Mouse (Mus musculus) forebrain, embryonic 15.5 days (tissue): ENCODE measurements at regions not wholly inside any gene's neighbourhood (a gene's known extent, or its start where the extent isn't known, plus 50 kb on each side); places are given as distances from the start of the nearest gene placed in this dataset.

Experiments
- ATAC-seq: fragments of 200-750 bp; cut with Nextera tagmentation; replicated peaks from 2 replicates; pipeline ENCODE4 v1.8.0; 2017; ENCODE audit warnings: mild to moderate bottlenecking, moderate TSS enrichment, moderate library complexity
- H3K27ac ChIP-seq: fragments of 300-500 bp; sonication (generic); replicated peaks from 2 replicates; pipeline ENCODE4 v1.5.1; 2015; ENCODE audit warnings: mild to moderate bottlenecking, inconsistent platforms
- H3K27me3 ChIP-seq: fragments of 300-500 bp; sonication (generic); 2 replicates; pipeline ENCODE4 v1.6.1; 2015; ENCODE audit warnings: inconsistent platforms
- H3K36me3 ChIP-seq: fragments of 300-500 bp; sonication (generic); 2 replicates; pipeline ENCODE4 v1.6.1; 2015; ENCODE audit warnings: mild to moderate bottlenecking, inconsistent platforms
- H3K4me1 ChIP-seq: fragments of 300-500 bp; sonication (generic); 2 replicates; pipeline ENCODE4 v1.6.1; 2015; ENCODE audit warnings: inconsistent platforms
- H3K4me2 ChIP-seq: fragments of 300-500 bp; sonication (generic); replicated peaks from 2 replicates; pipeline ENCODE4 v1.6.1; 2015; ENCODE audit warnings: mild to moderate bottlenecking, inconsistent platforms
- H3K4me3 ChIP-seq: fragments of 300-500 bp; sonication (generic); 2 replicates; pipeline ENCODE4 v1.5.1; 2015; ENCODE audit warnings: mild to moderate bottlenecking, inconsistent platforms
- H3K9ac ChIP-seq: fragments of 300-500 bp; sonication (generic); replicated peaks from 2 replicates; pipeline ENCODE4 v1.6.1; 2015; ENCODE audit warnings: mild to moderate bottlenecking, inconsistent platforms
- H3K9me3 ChIP-seq: fragments of 300-500 bp; sonication (generic); 2 replicates; pipeline ENCODE4 v1.6.1; 2016; ENCODE audit warnings: inconsistent platforms
- WGBS: fragments of 180-500 bp; shearing (Covaris S2); methylation state at CpG from one replicate; pipeline ENCODE4 v1.1.7; 2015; ENCODE audit warnings: mixed read lengths; 5-methylcytosine and 5-hydroxymethylcytosine counted together

DNA sequence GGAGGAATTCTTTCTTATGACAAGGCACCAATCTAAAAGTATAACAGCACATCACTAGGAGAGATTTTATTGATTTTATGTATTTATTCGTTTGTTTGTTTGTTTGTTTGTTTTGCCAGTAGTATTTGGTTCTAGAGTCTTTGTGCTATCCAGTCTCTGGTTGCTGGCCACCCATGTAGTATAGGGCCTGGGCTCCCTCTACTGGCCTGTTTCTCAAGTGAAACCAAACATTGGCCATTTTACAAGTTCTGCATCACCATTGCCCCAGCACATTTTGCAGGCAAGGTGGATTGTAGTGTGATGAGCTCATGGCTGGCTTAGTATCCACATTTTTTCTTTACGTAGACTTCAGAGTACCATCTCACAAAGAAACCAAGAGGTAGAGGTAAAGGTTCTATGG, 376.9 kb upstream of the Luzp2 start:
- H3K4me3 ChIP-seq = no peak overlapping the region
- no peaks in the 10 kb centered on the region for H3K36me3 ChIP-seq
- ATAC-seq = 0 out of 2 replicates have a peak, but pooled peaks have one; percentile 41
- H3K27me3 ChIP-seq = no peaks in the 10 kb centered on the region
- no peak overlapping the region for H3K27ac ChIP-seq
- no peaks in the 10 kb centered on the region for H3K9me3 ChIP-seq
- 54% methylated on average over 2 of the region's 2 CpGs for WGBS
- H3K4me2 ChIP-seq = no peak overlapping the region
- no peaks in the 10 kb centered on the region for H3K4me1 ChIP-seq
- no peak overlapping the region for H3K9ac ChIP-seq

DNA sequence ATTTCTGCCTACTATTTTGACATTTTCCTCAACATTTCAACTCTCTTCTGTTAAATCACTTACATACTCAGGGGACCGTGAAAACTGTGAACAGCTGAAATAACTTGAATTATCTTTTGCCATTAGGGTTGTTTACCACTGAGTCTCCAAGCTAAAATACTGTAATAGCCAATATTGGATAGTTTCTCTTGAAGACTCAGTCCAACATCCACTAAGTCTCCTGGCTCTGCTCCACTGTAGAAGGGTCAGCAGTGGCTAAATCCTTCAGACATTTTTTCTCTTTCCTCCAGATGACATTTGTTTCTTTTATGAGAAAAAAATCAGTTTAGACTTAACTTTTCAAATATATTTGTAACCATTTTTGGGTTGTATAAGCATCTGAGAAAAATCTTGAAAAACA, 344.0 kb upstream of the Luzp2 start:
- H3K4me2 ChIP-seq = no peak overlapping the region
- no peaks in the 10 kb centered on the region for H3K36me3 ChIP-seq
- no peak overlapping the region for H3K9ac ChIP-seq
- H3K27me3 ChIP-seq = no peaks in the 10 kb centered on the region
- no peak overlapping the region for H3K27ac ChIP-seq
- H3K4me3 ChIP-seq = no peak overlapping the region
- H3K9me3 ChIP-seq = no peaks in the 10 kb centered on the region
- no peaks in the 10 kb centered on the region for H3K4me1 ChIP-seq
- WGBS = 89% methylated on average over 1 of the region's 1 CpGs
- no peak for ATAC-seq

DNA sequence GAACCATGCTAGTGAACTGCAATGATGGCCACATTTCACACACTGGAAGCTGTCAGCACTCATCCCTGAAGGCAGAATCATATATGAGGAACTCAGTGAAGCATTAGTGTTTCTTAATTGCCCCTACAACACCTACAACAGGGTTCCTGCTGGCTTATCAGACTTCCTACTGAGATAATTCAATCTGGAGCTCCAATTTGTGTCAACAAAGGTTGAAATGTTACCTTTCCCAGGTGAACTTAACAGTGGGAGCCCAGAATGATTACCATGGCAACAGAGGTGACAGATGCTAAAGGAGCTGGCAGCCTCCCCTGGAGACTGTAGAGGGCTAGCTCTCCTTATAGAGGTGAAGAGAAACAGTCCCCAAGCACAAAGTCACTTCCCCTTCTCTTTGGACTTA, 330.1 kb upstream of the Luzp2 start:
- no peak overlapping the region for H3K4me3 ChIP-seq
- ATAC-seq = 0 out of 2 replicates have a peak, but pooled peaks have one; percentile 19
- H3K9ac ChIP-seq = no peak overlapping the region
- no peak overlapping the region for H3K27ac ChIP-seq
- H3K9me3 ChIP-seq = no peaks in the 10 kb centered on the region
- H3K36me3 ChIP-seq = no peaks in the 10 kb centered on the region
- no peaks in the 10 kb centered on the region for H3K4me1 ChIP-seq
- H3K27me3 ChIP-seq = no peaks in the 10 kb centered on the region
- H3K4me2 ChIP-seq = no peak overlapping the region

DNA sequence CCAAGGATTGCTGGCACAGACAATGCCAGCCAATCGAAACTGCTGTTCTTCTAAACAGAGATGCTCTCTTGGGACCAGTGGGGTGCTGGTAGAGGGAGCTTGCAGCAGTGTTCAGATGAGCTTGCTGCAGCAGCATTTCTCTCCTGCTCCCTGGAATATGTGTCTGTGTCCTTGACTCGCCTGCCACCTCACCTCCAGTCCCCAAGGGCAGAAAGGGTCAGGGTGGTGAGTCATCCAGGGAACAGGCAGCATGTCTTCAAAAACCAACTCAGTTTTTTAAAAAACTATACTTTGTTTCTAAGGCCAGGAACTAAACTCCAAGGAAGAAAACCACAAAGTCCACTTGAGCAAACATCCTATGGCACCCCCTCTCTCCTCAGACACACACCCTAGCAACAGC, 328.3 kb upstream of the Luzp2 start:
- H3K9me3 ChIP-seq = no peaks in the 10 kb centered on the region
- no peak overlapping the region for H3K4me3 ChIP-seq
- 61% methylated on average over 2 of the region's 2 CpGs for WGBS
- H3K9ac ChIP-seq = no peak overlapping the region
- no peak overlapping the region for H3K4me2 ChIP-seq
- no peak overlapping the region for H3K27ac ChIP-seq
- H3K36me3 ChIP-seq = no peaks in the 10 kb centered on the region
- no peaks in the 10 kb centered on the region for H3K4me1 ChIP-seq
- ATAC-seq = no peak
- no peaks in the 10 kb centered on the region for H3K27me3 ChIP-seq

DNA sequence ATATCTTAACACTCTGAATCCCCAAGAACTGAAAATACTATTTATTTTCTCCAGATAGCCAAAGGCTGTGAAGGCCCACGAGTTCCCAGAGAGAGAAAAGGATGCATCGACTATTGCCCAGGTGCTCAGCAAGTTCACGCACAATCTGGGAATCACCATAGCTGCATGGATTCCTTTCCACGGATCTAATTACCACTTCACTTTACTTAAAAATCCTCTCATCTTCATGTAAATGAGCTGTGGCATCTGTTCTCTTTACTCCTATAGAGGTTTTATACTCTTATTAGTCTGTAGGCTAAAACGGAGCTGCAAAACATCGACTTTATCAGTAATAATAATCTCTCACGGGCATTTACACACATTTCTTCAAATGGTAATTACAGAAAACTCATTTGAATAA, 299.6 kb upstream of the Luzp2 start:
- H3K4me3 ChIP-seq = no peak overlapping the region
- H3K36me3 ChIP-seq = no peaks in the 10 kb centered on the region
- no peak overlapping the region for H3K4me2 ChIP-seq
- no peak for ATAC-seq
- WGBS = 38% methylated on average over 7 of the region's 7 CpGs
- no peak overlapping the region for H3K9ac ChIP-seq
- peaks cover 7% of the 10 kb centered on the region; the same call in 1 of the 2 replicates for H3K4me1 ChIP-seq
- H3K9me3 ChIP-seq = no peaks in the 10 kb centered on the region
- no peaks in the 10 kb centered on the region for H3K27me3 ChIP-seq
- H3K27ac ChIP-seq = no peak overlapping the region

DNA sequence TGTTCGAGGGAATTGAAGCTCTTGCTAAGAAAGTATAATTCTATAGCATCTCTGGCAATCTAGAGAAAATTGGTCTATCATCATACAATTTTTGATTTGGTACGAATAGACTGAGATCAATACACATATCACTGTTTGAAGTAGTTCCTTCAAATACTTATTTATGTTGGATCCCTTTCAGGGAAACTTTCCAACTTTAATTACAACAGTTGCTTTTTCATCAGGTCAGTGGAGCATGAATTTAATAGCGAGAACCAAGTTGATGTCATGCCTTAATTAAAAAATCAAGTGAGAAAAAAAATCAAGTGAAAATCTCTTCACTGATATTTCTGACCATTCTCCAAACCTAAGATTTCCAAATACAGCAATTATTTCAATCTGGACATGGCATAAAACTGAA, 277.9 kb upstream of the Luzp2 start:
- ATAC-seq = no peak
- no peaks in the 10 kb centered on the region for H3K27me3 ChIP-seq
- H3K4me2 ChIP-seq = no peak overlapping the region
- WGBS = 42% methylated on average over 3 of the region's 3 CpGs
- H3K9me3 ChIP-seq = no peaks in the 10 kb centered on the region
- no peak overlapping the region for H3K4me3 ChIP-seq
- no peak overlapping the region for H3K9ac ChIP-seq
- H3K27ac ChIP-seq = no peak overlapping the region
- H3K4me1 ChIP-seq = no peaks in the 10 kb centered on the region
- H3K36me3 ChIP-seq = no peaks in the 10 kb centered on the region

DNA sequence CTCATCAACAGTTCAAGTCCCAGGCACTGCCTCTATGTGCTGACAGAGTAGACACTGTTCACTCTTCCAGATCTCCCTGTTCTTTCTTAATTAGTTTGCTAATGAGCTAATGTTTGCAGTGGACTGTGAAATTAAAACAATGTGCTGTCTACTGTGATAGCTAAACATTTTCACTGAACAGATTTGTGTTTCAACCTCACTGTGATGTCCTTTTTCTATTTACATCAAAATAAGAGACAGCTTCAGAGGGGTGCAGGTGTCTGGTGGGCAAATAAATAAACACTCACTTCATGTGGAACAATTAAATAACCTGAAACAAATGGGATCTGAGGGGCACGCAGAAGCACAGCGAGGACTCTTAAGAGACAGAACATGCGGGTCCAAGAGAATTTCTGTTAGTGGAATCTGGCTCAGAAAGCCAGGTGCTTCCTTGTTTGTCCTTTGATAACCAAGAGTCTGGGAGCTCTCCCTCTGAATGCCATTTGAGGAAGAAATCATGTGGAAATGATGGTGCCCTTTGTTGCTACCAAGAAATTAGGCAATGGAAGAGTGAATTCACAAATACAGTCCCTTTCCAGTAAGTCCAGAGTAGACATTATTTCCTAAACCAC, 269.6 kb upstream of the Luzp2 start:
- 30% methylated on average over 3 of the region's 3 CpGs for WGBS
- Histone ChIP-seq H3K9me3 (no peaks in the 10 kb centered on the region), H3K4me1 (no peaks in the 10 kb centered on the region; the same call in 1 of the 2 replicates), H3K27ac (no peak overlapping the region), H3K4me2 (no peak overlapping the region), H3K36me3 (no peaks in the 10 kb centered on the region), H3K27me3 (no peaks in the 10 kb centered on the region), H3K9ac (no peak overlapping the region), H3K4me3 (no peak overlapping the region)
- ATAC-seq = peak; percentile 86

DNA sequence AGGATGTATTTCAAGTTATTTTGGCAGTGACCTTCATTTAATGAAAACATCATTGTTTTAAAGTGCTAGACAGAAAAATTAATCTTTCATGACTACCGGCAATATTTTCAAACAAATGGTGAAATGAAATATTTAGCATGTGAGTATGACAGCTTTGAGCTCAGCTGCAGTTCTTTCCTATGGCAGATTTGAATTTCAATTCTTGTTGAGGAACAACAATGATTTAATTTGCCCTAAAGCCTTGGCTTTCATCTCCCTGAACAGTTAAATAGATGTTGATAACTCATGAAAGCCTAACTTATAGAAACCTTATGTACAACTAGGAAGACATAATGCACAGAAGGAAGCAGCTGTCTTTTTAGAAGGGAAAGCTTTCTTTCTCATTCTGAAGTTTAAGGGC, 235.5 kb upstream of the Luzp2 start:
- Histone ChIP-seq H3K4me2 (no peak overlapping the region), H3K36me3 (no peaks in the 10 kb centered on the region), H3K9me3 (no peaks in the 10 kb centered on the region), H3K4me3 (no peak overlapping the region), H3K9ac (no peak overlapping the region), H3K27me3 (no peaks in the 10 kb centered on the region), H3K4me1 (no peaks in the 10 kb centered on the region), H3K27ac (no peak overlapping the region)
- ATAC-seq = 0 out of 2 replicates have a peak, but pooled peaks have one; percentile 6
- 61% methylated on average over 1 of the region's 1 CpGs for WGBS

DNA sequence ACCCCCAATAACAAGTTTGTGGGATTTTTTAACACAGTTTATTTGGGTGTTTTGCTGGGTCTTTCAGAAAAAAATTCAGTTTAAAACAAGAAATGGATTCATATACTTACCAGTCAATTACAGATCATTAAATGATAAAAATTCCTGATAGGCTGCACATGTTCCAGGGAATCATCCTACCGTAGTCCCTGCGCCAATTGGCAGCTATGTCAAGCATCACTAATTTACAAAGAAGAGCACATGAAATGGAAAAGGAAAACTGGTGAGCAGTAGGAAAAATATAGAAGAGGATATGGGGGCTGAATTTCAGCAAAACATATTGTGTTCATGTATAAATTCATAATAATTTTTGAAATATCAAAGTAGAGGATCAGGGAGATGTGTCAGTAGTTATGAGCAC, 212.9 kb upstream of the Luzp2 start:
- H3K4me3 ChIP-seq = no peak overlapping the region
- no peaks in the 10 kb centered on the region for H3K4me1 ChIP-seq
- no peak for ATAC-seq
- no peak overlapping the region for H3K27ac ChIP-seq
- H3K27me3 ChIP-seq = no peaks in the 10 kb centered on the region
- no peak overlapping the region for H3K4me2 ChIP-seq
- H3K9ac ChIP-seq = no peak overlapping the region
- WGBS = 73% methylated on average over 2 of the region's 2 CpGs
- H3K9me3 ChIP-seq = no peaks in the 10 kb centered on the region
- H3K36me3 ChIP-seq = no peaks in the 10 kb centered on the region

DNA sequence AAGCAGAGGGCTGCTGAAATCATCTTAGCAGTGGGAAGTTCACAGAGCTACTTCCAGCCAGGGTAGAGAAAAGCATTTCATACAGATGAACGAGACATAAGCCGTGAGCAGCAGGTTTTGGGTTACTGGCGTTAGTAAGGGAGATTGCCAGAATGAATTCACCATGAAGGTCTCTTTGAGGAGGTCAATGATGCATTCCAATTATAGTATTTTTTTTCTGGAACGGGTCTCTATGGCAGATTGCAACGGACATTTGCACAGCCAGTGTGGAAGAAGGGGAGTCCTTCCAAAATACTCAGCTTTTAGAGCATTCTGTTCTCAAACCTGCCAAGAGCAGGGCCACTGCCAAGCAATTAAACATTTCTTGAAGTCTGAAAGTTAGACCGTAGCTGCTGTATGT, 201.4 kb upstream of the Luzp2 start:
- no peaks in the 10 kb centered on the region for H3K36me3 ChIP-seq
- peak; percentile 83 for ATAC-seq
- H3K4me1 ChIP-seq = peaks cover 10% of the 10 kb centered on the region
- H3K9ac ChIP-seq = no peak overlapping the region
- H3K9me3 ChIP-seq = no peaks in the 10 kb centered on the region
- no peak overlapping the region for H3K4me3 ChIP-seq
- H3K27me3 ChIP-seq = no peaks in the 10 kb centered on the region
- peak overlapping the region; percentile 64 for H3K27ac ChIP-seq
- H3K4me2 ChIP-seq = no peak overlapping the region
- 56% methylated on average over 6 of the region's 6 CpGs for WGBS

DNA sequence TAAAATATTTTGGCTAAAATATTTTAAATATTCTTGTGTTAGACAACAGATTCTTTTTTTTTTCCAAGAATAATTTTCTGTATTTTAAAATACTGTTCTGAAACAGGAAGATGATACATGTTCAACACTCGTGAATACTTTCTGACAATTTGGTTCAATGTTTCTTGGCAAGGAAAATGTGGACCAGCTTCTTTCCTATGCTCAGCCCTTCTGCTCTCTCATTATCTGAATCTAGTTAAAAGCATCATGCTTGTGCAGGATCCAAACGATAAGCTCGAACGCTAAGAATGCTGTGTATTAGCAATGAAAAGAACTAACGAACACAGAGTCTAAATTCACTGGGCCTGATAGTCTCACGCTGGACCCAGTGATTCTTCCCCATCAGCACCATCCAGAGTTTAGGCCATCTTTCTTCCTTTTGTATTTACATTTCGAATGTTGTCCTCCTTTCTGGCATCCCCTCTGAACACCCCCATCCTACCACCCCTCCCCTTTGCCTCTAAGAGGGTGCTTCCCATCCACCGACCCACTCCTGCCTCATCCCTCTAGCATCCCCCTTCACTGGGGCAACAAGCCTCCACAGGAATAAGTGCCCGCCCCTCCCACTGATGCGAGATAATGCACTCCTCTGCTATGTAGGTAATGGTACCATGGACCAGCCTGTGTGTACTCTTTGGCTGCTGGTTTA, 200.8 kb upstream of the Luzp2 start:
- Histone ChIP-seq H3K27me3 (no peaks in the 10 kb centered on the region), H3K9me3 (no peaks in the 10 kb centered on the region), H3K27ac (peak overlapping the region; percentile 72), H3K4me1 (peaks cover 10% of the 10 kb centered on the region), H3K4me2 (no peak overlapping the region), H3K9ac (no peak overlapping the region), H3K36me3 (no peaks in the 10 kb centered on the region), H3K4me3 (no peak overlapping the region)
- peak; percentile 85 for ATAC-seq
- WGBS = 48% methylated on average over 10 of the region's 10 CpGs

DNA sequence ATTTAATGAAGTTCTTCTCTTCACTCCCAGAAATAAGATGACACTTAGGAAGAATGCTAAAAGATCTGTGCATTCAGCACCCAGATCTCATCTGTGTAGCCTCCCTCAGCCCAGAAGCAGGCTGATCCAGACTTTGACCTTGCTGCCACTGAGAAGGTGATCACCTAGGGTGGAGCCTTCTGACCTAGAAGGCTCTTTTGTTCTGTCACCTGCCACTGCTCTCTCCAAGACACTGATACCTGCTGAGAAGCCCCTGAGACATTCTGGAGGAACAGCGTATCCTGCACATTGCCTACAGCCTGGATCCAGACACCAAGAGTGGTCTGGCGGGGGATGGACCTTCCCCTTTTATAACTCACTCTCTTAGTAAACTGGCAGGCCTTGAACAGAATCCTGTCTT, 190.0 kb upstream of the Luzp2 start:
- Histone ChIP-seq H3K4me3 (no peak overlapping the region), H3K9ac (no peak overlapping the region), H3K27me3 (no peaks in the 10 kb centered on the region), H3K4me1 (0 out of 2 replicates have a peak, but pooled peaks cover 2% of the 10 kb centered on the region), H3K4me2 (no peak overlapping the region), H3K9me3 (no peaks in the 10 kb centered on the region), H3K36me3 (no peaks in the 10 kb centered on the region), H3K27ac (no peak overlapping the region)
- 95% methylated on average over 2 of the region's 2 CpGs for WGBS
- no peak for ATAC-seq

DNA sequence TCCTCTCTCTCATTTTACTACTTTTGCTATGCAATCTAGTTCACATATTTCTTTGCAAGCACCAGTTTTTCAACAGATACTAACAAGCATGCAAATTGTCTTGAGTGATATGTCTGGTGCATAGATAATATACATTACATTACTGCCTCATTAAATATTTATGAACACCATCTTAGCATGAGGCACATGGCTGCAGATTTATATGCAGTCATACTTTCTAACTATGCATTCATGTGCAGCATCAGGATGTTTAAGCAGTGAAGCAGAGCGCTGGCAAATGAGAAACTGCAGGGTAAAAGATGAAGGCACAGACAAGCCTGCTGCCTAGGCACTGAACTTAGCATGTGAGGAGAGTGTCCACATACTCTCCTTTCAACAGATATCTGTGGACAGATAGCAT, 186.3 kb upstream of the Luzp2 start:
- Histone ChIP-seq H3K4me2 (no peak overlapping the region), H3K27ac (no peak overlapping the region), H3K9ac (no peak overlapping the region), H3K36me3 (no peaks in the 10 kb centered on the region), H3K4me1 (0 out of 2 replicates have a peak, but pooled peaks cover 2% of the 10 kb centered on the region), H3K4me3 (no peak overlapping the region), H3K27me3 (no peaks in the 10 kb centered on the region), H3K9me3 (no peaks in the 10 kb centered on the region)
- no peak; the same call in 1 of the 2 replicates for ATAC-seq
- WGBS = 47% methylated on average over 1 of the region's 1 CpGs
